Mouse (Mus musculus): ENCODE measurements around the gene Akap13.

DNA sequence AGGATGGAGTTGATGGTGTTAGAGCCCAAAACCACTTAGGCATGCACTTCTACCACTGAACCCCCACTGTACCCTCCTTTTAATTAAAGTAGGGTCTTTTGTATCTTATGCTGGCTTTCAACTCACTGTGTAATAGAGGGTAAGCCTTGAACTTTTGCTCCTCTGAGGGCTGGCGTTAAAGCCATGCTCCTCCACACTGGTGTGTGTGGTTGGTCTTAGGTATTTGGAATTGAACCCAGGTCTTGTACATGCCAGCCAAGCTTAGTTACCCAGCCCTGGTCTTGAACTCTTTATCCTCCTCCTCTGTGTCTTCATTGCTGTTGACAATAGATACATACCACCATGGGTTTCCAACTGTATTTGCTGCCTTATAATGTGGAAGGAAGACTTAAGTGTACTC, 18.0 kb downstream of the Akap13 start:
- TF ChIP-seq POLR2A (IDR thresholded peaks at IDR 0.05; ENCODE audit: borderline replicate concordance, extremely low read depth, low read depth, low read length), result no peak
- TF ChIP-seq CTCF (IDR thresholded peaks at IDR 0.05; ENCODE audit: insufficient read depth, low read length), result no peak
